Mouse (Mus musculus) cerebellum, postnatal 4 days (tissue): ENCODE data around the gene Gpam.

ENCODE experiments used
- DNase-seq, 2 experiments: peaks; one replicate each; pipeline ENCODE4 v3.0.0; 2022; ENCODE audit warnings: low spot score in 2 of 2, mixed read lengths in 1 of 2

Gene Gpam

GRCm38 (mm10) chr19:55103081-55103830 is 23.8 kb downstream of the Gpam start:
- peak in 1 of 2 experiments; percentile 26 for DNase-seq

- no peak for DNase-seq
Measured at GRCm38 (mm10) chr19:55101659-55102058, 25.4 kb downstream of the Gpam start.

DNA sequence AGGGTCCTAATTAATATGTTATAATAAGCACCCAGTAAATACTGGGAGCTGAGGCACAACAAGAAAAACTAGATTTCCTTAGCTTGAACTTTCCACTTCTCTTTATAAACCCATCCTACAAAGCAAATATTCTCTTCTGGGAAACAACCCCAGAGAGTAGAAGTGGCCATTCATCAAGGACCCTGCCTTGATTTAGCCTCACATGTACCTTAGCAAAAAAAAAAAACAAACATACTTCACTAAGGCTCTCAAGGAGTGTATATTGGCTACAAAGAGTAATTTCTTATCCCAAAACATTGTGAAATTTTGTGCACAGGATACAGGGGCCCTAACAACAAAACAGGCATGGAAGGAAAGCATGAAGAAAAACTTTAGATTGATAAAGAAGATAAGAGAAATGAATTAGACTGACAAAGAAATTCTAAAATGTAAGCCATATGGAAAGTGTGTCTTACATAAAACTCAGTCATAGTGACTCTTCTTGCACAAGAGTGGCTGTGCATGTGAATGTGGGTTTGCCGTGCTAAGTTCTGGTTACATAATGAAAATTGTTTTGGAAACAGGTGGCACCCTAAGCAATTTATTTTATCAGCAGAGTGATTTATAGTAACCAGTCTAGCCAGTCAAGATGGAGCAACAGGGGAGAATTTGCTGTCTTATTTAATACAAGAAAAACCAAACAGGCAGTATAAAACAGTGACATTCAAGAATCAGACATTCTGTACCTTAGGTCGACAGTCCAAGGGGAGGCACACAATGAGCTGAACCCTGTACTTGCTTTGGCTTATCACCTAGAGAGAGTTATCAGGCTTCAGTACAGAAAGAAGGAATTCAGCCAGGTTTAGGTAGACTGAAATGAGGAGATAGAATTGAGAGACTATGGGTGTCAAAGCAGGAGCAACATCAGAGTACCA is 26.6 kb downstream of the Gpam start:
- no peak for DNase-seq

GRCm38 (mm10) chr19:55099184-55100160 is 27.6 kb downstream of the Gpam start:
- DNase-seq = peak; percentile 80 to 97

DNA sequence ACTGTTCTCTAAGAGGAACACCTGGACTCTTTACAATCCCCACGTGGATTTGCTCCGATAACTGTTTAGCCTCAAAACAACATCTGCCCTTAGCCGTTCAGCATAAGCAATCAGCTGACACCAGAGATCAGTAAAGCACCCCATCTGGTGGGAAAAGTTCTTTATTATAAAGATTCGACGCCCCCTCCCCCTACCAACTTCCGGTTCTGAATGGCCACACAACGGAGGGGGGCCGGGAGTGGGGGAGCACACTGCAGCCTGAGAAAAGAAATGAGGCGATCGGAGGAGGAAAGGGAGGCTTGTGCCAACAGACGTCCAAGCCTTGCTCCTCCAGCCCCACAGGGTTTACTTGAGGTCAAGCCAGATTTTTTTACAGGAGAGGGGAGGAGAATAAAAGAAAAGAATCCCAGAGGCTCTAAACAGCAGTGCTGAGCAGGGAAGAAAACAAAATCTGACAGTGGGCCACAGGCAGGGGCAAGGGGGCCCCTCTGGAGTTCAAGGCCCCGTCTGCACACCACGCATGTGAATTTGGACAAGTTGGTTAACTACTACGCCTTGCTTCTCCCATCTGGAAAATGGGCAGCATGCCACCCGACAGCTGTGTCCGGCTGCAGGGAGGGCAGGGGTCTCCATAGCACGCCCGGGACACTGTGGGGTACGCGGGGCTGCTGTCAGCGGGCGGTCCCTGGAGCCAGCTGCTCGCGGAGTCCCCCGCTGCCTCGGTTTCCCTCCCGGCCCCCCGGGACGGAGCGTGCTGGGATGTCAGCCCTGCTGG is 28.4 kb downstream of the Gpam start:
- peak in 1 of 2 experiments; percentile 71 for DNase-seq

DNA sequence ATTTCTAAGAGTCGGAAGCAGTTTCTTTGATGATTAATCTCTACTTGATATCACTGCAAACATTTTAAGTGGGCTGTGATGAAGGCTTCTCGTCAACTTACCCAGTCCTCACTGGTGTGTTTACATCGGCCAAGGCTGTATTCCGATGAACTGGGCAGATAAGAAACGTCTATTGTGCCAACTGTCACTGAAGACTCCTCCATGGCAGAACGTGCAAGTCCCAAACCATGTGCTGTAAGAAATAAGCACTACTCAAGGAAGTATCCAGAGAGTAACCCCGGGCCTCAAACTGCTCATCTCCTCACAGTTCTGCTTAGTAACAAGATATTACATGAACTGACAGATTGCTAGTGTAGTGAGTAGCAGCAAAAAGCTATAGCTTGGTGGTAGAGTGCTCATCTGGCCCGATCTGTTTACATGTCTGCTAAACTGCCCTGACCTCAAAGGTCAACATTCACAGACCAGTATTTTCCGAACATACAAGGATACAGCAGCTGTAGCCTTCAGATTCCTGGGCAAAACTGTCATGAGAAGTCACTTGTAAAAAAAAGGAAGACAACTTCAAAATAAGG is 29.6 kb downstream of the Gpam start:
- DNase-seq = no peak

DNA sequence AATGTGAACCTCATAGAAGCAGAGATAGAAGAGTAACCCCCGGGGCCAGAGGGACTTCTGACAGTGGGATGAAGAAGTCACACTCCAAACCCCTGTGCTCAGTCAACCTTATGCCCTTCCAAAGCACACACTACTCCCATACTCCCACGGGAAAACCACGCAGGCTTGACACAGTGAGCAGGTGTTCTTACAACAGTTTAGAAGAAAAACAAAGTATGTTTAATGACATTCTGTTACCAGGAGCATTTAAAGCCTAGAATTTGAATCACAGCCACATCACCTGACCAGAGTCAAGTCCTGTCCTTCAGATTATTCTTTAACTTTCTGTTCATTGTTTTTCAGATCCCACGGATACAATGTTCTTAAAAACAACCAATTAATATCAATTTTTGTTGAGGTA is 30.4 kb downstream of the Gpam start:
- DNase-seq = no peak

- DNase-seq = no peak
Measured at GRCm38 (mm10) chr19:55095547-55095946, 31.5 kb downstream of the Gpam start.

GRCm38 (mm10) chr19:55091602-55092413 is 35.2 kb downstream of the Gpam start:
- no peak for DNase-seq

- no peak for DNase-seq
Measured at GRCm38 (mm10) chr19:55090885-55091284, 36.2 kb downstream of the Gpam start.

GRCm38 (mm10) chr19:55090142-55090541 is 36.9 kb downstream of the Gpam start:
- DNase-seq = no peak

- DNase-seq = no peak
Measured at GRCm38 (mm10) chr19:55087776-55088175, 39.3 kb downstream of the Gpam start.

DNA sequence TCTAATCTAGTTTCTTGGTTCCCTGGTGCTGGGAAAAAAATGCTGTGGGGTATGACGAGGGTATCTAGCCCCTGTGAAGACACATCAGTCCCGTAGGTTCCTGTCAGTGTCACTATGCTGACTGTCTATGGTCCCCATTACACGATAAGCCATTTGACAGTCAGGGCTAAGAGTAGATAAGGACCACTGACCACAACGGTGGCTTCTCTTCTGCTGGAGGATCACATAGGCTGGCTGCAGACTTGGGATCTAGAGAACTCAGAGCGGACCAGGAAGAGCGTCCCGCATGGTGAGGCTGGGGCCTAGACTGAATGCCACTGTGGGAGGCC is 41.2 kb downstream of the Gpam start:
- DNase-seq = no peak

- DNase-seq = no peak
Measured at GRCm38 (mm10) chr19:55084971-55085856, 41.8 kb downstream of the Gpam start.

DNA sequence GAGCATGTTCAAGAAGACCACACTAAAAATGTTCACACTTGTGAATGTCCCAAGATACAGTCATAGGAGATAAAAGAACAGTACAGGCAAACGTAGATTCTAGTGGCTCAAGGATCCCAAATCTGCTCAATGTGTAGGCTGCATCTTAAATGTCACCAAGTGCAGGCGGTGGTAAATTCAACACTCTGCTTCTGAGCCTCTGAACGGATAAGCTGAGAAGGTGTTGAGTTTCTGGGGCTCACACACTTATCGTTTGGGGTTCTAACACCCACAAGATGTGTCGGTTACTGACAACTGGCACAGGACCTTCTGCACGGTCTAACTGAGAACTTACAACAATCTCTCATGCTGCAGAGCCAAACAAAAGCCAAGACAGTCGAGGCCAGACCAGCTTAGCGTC is 50.2 kb downstream of the Gpam start:
- DNase-seq = no peak

- no peak for DNase-seq
Measured at GRCm38 (mm10) chr19:55073004-55073403, 54.0 kb downstream of the Gpam start.

GRCm38 (mm10) chr19:55069054-55069453 is 58.0 kb downstream of the Gpam start:
- DNase-seq = no peak

GRCm38 (mm10) chr19:55063272-55063671 is 63.8 kb downstream of the Gpam start:
- no peak for DNase-seq

GRCm38 (mm10) chr19:55062501-55062900 is 64.5 kb downstream of the Gpam start:
- DNase-seq = no peak
